Mouse (Mus musculus) E14TG2a.4 (cell line): ENCODE data around the gene Olfr630.

ENCODE experiments used
- CTCF ChIP-seq: conservative IDR thresholded peaks from 2 replicates; pipeline ENCODE4 v1.5.1; 2014; ENCODE audit warnings: low read length
- NANOG ChIP-seq: IDR thresholded peaks from 2 replicates; pipeline ENCODE4 v1.6.1; 2014; ENCODE audit warnings: borderline replicate concordance, low read length, mixed read lengths
- POU5F1 ChIP-seq: IDR thresholded peaks from 2 replicates; pipeline ENCODE4 v1.6.1; 2014; ENCODE audit warnings: low read length, borderline replicate concordance

- TF ChIP-seq CTCF (no peak), POU5F1 (no peak), NANOG (no peak)
Measured at GRCm38 (mm10) chr7:103714371-103714770, 42.8 kb downstream of the Olfr630 start, which contains the start of gene Olfr243.
